Mouse (Mus musculus): ENCODE results near the gene Prom2. TPM values are rescaled to one million over a fixed set of nuclear protein-coding genes. Genes with fewer than 3 reads are reported as not detected.
A peak's percentile ranks its signal among the peaks of the same experiment; 100 is the strongest.

Prom2 gene
- 15.6 and 20.5 TPM in 2 replicates for polyA plus RNA-seq (2012; rRNA removed)

DNA sequence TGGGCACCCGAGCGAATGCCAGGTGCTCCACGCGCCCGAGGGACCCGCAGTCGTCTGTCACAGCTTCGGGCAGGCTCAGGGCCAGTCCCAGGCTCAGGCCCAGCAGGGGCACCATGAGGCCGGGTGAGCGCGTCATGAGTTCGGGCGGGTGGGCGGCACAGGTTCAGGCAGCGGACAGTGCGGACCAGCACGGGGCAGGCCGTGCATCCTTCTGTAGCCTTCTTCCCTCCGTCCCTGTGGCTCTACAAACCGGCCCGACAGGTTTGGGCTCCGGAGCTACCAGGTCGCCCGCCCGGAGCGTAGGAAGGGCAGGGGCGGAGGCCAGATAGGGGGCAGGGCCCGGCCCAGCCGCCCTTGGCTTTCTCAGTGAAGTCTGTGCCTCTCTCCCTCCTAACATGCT lies at the start of gene Prom2:
TSS of gene Prom2 (minus strand) at position 283 of the 400 bp plus-strand sequence.
- TF ChIP-seq POLR2A (IDR thresholded peaks at IDR 0.05; ENCODE audit: low read depth, low read length) = no peak
- TF ChIP-seq CTCF (conservative IDR thresholded peaks at IDR 0.05; ENCODE audit: insufficient read depth, insufficient read length, low read depth, low read length) = no peak
- 5% methylated on average over 29 of the region's 29 CpGs for WGBS
- Histone ChIP-seq H3K36me3 (ENCODE audit: control insufficient read depth, insufficient read depth, low read length) (no peaks in the 10 kb centered on the region), H3K4me3 (ENCODE audit: insufficient read depth, low read depth, low read length) (peak within 1 kb of the TSS; percentile 48; the same call in 1 of the 2 replicates), H3K27me3 (replicated peaks; ENCODE audit: control insufficient read depth, insufficient read depth, low read length) (no peaks in the 10 kb centered on the region), H3K27ac (ENCODE audit: insufficient read depth, low read depth, low read length) (peak within 1 kb of the TSS; percentile 24; the same call in 1 of the 2 replicates), H3K4me1 (ENCODE audit: control insufficient read depth, insufficient read depth, low read length) (no peaks in the 10 kb centered on the region)
- peak; percentile 61 for DNase-seq

DNA sequence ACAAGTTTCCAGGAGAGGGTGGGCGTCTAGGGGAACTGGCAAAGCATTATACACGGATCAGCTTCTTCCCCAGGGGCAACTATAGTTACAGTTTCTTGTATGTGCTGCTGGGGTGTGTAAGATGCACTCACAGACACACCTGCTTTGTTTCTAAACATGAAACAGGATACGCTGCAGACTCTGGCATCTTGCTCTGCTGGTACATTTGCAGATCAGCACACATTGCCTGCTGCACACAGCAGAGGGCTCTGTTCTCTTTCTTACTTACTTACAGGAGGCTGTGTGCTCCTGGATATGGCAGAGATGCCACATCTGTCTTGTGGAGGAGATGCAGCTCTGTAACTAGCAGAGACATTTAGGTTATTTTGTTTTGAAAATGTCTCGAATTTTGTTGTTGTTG lies 49.6 kb upstream of the Prom2 start:
- TF ChIP-seq POLR2A (IDR thresholded peaks at IDR 0.05; ENCODE audit: low read depth, low read length) (no peak), CTCF (conservative IDR thresholded peaks at IDR 0.05; ENCODE audit: insufficient read depth, insufficient read length, low read depth, low read length) (peak; percentile 39; the same call in 1 of the 2 replicates)
- no peak overlapping the region for H3K27ac ChIP-seq (ENCODE audit: insufficient read depth, low read depth, low read length)
- H3K4me3 ChIP-seq (ENCODE audit: insufficient read depth, low read depth, low read length) = no peak overlapping the region
- H3K36me3 ChIP-seq (ENCODE audit: control insufficient read depth, insufficient read depth, low read length) = no peaks in the 10 kb centered on the region
- no peaks in the 10 kb centered on the region for H3K27me3 ChIP-seq (replicated peaks; ENCODE audit: control insufficient read depth, insufficient read depth, low read length)
- DNase-seq = peak; percentile 38
- 59% methylated on average over 4 of the region's 4 CpGs for WGBS
- peaks cover 17% of the 10 kb centered on the region; the same call in 1 of the 2 replicates for H3K4me1 ChIP-seq (ENCODE audit: control insufficient read depth, insufficient read depth, low read length)

GRCm38 (mm10) chr2:127590204-127590603 lies 48.9 kb upstream of the Prom2 start:
- no peak for DNase-seq
- Histone ChIP-seq H3K27me3 (replicated peaks; ENCODE audit: control insufficient read depth, insufficient read depth, low read length) (no peaks in the 10 kb centered on the region), H3K4me1 (ENCODE audit: control insufficient read depth, insufficient read depth, low read length) (peaks cover 17% of the 10 kb centered on the region; the same call in 1 of the 2 replicates), H3K27ac (ENCODE audit: insufficient read depth, low read depth, low read length) (no peak overlapping the region), H3K36me3 (ENCODE audit: control insufficient read depth, insufficient read depth, low read length) (no peaks in the 10 kb centered on the region), H3K4me3 (ENCODE audit: insufficient read depth, low read depth, low read length) (no peak overlapping the region; the same call in 1 of the 2 replicates)
- TF ChIP-seq CTCF (conservative IDR thresholded peaks at IDR 0.05; ENCODE audit: insufficient read depth, insufficient read length, low read depth, low read length) (no peak), POLR2A (IDR thresholded peaks at IDR 0.05; ENCODE audit: low read depth, low read length) (no peak)
- 71% methylated on average over 15 of the region's 15 CpGs for WGBS

DNA sequence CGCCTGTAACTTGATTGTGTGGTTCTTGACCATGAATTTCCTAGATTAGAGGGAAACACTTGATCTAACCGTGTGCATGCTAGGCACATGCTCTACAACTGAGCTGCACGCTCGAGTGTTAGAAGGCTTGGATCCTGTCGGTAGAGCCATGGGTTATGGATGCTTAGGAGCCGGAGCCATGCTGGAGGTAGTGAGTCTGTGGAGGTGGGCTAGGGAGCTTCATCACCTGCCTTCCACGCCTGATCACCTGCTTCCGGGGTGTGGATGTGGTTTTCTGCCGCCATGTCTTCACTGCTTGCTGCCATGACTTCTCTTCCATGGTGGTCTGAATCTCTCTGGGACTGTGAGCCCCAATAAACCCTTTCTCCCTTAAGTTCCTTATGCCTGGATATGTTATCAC lies 47.6 kb upstream of the Prom2 start:
- Histone ChIP-seq H3K4me3 (ENCODE audit: insufficient read depth, low read depth, low read length) (no peak overlapping the region), H3K27ac (ENCODE audit: insufficient read depth, low read depth, low read length) (no peak overlapping the region), H3K36me3 (ENCODE audit: control insufficient read depth, insufficient read depth, low read length) (no peaks in the 10 kb centered on the region), H3K4me1 (ENCODE audit: control insufficient read depth, insufficient read depth, low read length) (peaks cover 17% of the 10 kb centered on the region; the same call in 1 of the 2 replicates), H3K27me3 (replicated peaks; ENCODE audit: control insufficient read depth, insufficient read depth, low read length) (no peaks in the 10 kb centered on the region)
- TF ChIP-seq POLR2A (IDR thresholded peaks at IDR 0.05; ENCODE audit: low read depth, low read length) = no peak
- TF ChIP-seq CTCF (conservative IDR thresholded peaks at IDR 0.05; ENCODE audit: insufficient read depth, insufficient read length, low read depth, low read length) = no peak
- no peak for DNase-seq
- WGBS = 92% methylated on average over 9 of the region's 9 CpGs

GRCm38 (mm10) chr2:127587514-127587844 lies 46.2 kb upstream of the Prom2 start:
- whole genome bisulfite sequencing = under 1% methylated on average over 22 of the region's 22 CpGs
- no peak for DNase-seq

DNA sequence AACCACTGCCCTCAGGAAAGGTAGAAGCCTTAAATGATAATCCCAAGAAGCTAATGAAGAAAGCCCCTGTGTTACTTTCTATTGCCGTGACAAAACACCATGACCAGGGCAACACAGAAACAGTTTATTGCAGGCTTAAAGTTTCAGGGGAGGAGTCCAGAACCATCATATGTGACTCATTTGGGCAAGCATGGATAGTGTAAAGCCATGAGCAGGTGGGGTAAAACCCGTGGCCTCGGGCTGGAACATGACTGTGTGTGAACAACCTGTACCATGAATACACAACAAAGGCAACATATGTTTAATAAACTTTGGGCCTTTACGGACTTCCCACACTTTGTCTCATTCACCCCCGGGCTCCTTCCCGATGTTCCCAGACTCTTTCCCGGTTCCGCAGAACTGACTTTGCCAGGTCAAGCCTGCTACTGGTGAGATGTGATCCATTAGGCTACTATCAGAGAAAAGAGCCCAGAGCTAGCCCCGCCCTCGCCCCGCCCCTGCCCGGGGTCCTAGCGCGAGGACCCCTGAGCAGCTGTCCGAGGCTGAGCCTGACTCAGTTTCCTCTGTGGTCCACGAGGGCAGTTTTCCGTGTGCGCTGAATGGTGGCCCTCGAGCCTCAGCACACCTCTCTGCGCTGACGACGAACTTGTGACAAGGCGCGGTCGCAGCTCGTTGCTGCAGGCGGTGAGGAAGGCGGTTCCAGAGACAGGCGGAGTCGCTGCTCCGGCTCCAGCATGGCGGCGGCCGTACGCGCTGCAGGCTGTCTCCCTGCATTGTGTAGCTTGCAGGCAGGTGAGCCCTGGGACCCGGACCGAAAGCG lies 45.6 kb upstream of the Prom2 start, which contains the start of the genes Zfp661 and Mrps5:
TSS of gene Zfp661 (minus strand) at position 401 of the 820 bp plus-strand sequence.
TSS of gene Mrps5 (plus strand) at position 529 of the 820 bp plus-strand sequence.
- 4% methylated on average over 39 of the region's 39 CpGs for WGBS
- Histone ChIP-seq H3K36me3 (ENCODE audit: control insufficient read depth, insufficient read depth, low read length) (no peaks in the 10 kb centered on the region), H3K4me3 (ENCODE audit: insufficient read depth, low read depth, low read length) (peak within 1 kb of the TSS; percentile 82), H3K27ac (ENCODE audit: insufficient read depth, low read depth, low read length) (peak within 1 kb of the TSS; percentile 96), H3K27me3 (replicated peaks; ENCODE audit: control insufficient read depth, insufficient read depth, low read length) (no peaks in the 10 kb centered on the region), H3K4me1 (ENCODE audit: control insufficient read depth, insufficient read depth, low read length) (peaks cover 17% of the 10 kb centered on the region; the same call in 1 of the 2 replicates)
- TF ChIP-seq POLR2A (IDR thresholded peaks at IDR 0.05; ENCODE audit: low read depth, low read length) = peak; percentile 29
- no peak for TF ChIP-seq CTCF (conservative IDR thresholded peaks at IDR 0.05; ENCODE audit: insufficient read depth, insufficient read length, low read depth, low read length)
- peak; percentile 91 for DNase-seq

More at GRCm38 (mm10) chr2:127587514-127587844, 46.2 kb upstream of the Prom2 start:
- Histone ChIP-seq H3K27me3 (replicated peaks; ENCODE audit: control insufficient read depth, insufficient read depth, low read length) (no peaks in the 10 kb centered on the region), H3K4me1 (ENCODE audit: control insufficient read depth, insufficient read depth, low read length) (peaks cover 17% of the 10 kb centered on the region; the same call in 1 of the 2 replicates), H3K36me3 (ENCODE audit: control insufficient read depth, insufficient read depth, low read length) (no peaks in the 10 kb centered on the region), H3K4me3 (ENCODE audit: insufficient read depth, low read depth, low read length) (peak overlapping the region; percentile 82), H3K27ac (ENCODE audit: insufficient read depth, low read depth, low read length) (peak overlapping the region; percentile 96)
- no peak for TF ChIP-seq POLR2A (IDR thresholded peaks at IDR 0.05; ENCODE audit: low read depth, low read length)
- no peak for TF ChIP-seq CTCF (conservative IDR thresholded peaks at IDR 0.05; ENCODE audit: insufficient read depth, insufficient read length, low read depth, low read length)

- Histone ChIP-seq H3K27me3 (replicated peaks; ENCODE audit: control insufficient read depth, insufficient read depth, low read length) (no peaks in the 10 kb centered on the region), H3K36me3 (ENCODE audit: control insufficient read depth, insufficient read depth, low read length) (no peaks in the 10 kb centered on the region), H3K27ac (ENCODE audit: insufficient read depth, low read depth, low read length) (no peak overlapping the region), H3K4me3 (ENCODE audit: insufficient read depth, low read depth, low read length) (peak overlapping the region; percentile 69), H3K4me1 (ENCODE audit: control insufficient read depth, insufficient read depth, low read length) (peaks cover 13% of the 10 kb centered on the region; the same call in 1 of the 2 replicates)
- DNase-seq = peak; percentile 98
- 0% methylated on average over 24 of the region's 24 CpGs for WGBS
- peak; percentile 68 for TF ChIP-seq POLR2A (IDR thresholded peaks at IDR 0.05; ENCODE audit: low read depth, low read length)
- TF ChIP-seq CTCF (conservative IDR thresholded peaks at IDR 0.05; ENCODE audit: insufficient read depth, insufficient read length, low read depth, low read length) = no peak
These were observed 43.2 kb upstream of the Prom2 start for GRCm38 (mm10) chr2:127584436-127584858.
